Mouse (Mus musculus) left cerebral cortex, adult 2 months (tissue): ENCODE data around the gene Kirrel2. TPM values are rescaled to one million over a fixed set of nuclear protein-coding genes. Genes with fewer than 3 reads are reported as not detected.

Experiments
- DNase-seq, 2 experiments: peaks; one replicate each; pipeline ENCODE4 v3.0.0; 2021 to 2022; ENCODE audit warnings: low spot score in 2 of 2, mixed read lengths in 1 of 2; ENCODE audit errors: extremely low spot score in 1 of 2
- H3K27ac ChIP-seq: fragments of 200-600 bp; 2 replicates; pipeline ENCODE4 v1.8.1; 2022
- H3K4me3 ChIP-seq: fragments of 200-600 bp; 2 replicates; pipeline ENCODE4 v1.8.1; 2022
- CTCF ChIP-seq: fragments of 200-600 bp; IDR thresholded peaks from 2 replicates; pipeline ENCODE4 v1.8.1; 2022; ENCODE audit warnings: antibody characterized with exemption, mild to moderate bottlenecking, moderate library complexity
- intact Hi-C: fragments of 180-260 bp; cut with DNase I; formaldehyde crosslinking; loops from one replicate; pipeline ENCODE4 v1.15.1; 2025
- total RNA-seq, 2 experiments: library from RNA; stranded (reverse); gene quantifications; 2 replicates each; pipeline ENCODE4 v1.2.3; 2021

The Kirrel2 gene
- total RNA-seq, 2 experiments from 2014 or later, result 11.0 to 11.9 TPM

DNA sequence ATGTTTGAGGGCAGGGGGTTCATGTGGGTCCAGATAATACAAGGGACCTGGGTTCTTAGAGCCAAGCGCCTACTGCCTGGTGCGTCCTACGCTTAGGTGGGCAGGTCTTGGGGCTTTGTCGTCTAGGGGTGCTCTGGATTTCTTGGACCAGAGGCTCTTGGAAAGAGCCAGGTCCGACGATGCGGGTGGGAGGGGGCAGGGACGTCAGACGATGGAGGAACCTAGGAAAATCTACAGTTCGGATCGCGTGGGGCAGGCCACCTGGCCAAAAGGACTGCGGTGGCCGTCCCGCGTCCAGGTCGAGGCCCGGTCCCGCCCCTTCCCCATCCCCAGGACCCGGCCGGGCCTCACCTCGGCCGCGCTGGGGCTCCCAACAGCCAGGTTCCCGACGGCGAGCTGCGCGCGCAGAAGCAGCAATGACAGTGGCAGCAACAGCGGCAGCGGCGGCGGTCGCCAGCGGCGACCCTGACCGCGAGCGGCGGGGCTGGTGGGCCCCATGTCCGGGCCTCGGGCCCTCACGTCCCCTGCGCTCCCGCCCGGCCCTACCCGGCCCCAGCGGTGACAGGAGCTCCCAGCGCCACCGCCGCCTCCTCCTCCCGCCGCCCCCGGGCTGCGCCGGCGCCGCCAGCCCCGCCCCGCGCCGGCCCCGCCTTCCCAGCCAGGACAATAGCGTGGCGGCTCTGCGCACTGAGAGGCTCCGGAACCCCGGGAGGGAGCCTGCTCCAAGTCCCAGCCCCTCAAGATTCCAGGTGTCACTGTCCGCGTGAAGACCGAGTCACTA is 12.3 kb downstream of the Kirrel2 start, which contains the start of gene Aplp1:
Gene Aplp1, minus strand, starts transcription at position 565 of the 781 bp plus-strand sequence.
- Histone ChIP-seq H3K27ac (peak within 1 kb of the TSS; percentile 99), H3K4me3 (peak within 1 kb of the TSS; percentile 87)
- DNase-seq, result peak; percentile 89
- TF ChIP-seq CTCF, result no peak; the same call in none of the 2 replicates
- intact Hi-C loops, result loop anchor here (2.0 to 5.0 kb wide), 2 partner anchors 88 to 102 kb away; no protein-coding TSS in a partner anchor

GRCm38 (mm10) chr7:30444154-30444970 is 13.1 kb downstream of the Kirrel2 start:
- TF ChIP-seq CTCF, result no peak
- Histone ChIP-seq H3K4me3 (peak overlapping the region; percentile 87), H3K27ac (peak overlapping the region; percentile 99)
- peak; percentile 68 to 81 for DNase-seq
- intact Hi-C loops, result loop anchor here (2.0 to 5.0 kb wide), 2 partner anchors 88 to 103 kb away; no protein-coding TSS in a partner anchor

GRCm38 (mm10) chr7:30443696-30444095 is 13.8 kb downstream of the Kirrel2 start:
- Histone ChIP-seq H3K27ac (no peak overlapping the region; the same call in 1 of the 2 replicates), H3K4me3 (peak overlapping the region; percentile 87)
- no peak for TF ChIP-seq CTCF
- DNase-seq, result no peak
- intact Hi-C loops, result loop anchor here (2.0 to 5.0 kb wide), 2 partner anchors 89 to 104 kb away; no protein-coding TSS in a partner anchor

GRCm38 (mm10) chr7:30440697-30441096 is 16.8 kb downstream of the Kirrel2 start:
- DNase-seq, result peak; percentile 65
- H3K4me3 ChIP-seq, result no peak overlapping the region
- TF ChIP-seq CTCF, result peak; percentile 69
- no peak overlapping the region for H3K27ac ChIP-seq
- intact Hi-C loops, result loop anchor here (1.0 to 5.0 kb wide), 3 partner anchors 32 to 107 kb away; no protein-coding TSS in a partner anchor

DNA sequence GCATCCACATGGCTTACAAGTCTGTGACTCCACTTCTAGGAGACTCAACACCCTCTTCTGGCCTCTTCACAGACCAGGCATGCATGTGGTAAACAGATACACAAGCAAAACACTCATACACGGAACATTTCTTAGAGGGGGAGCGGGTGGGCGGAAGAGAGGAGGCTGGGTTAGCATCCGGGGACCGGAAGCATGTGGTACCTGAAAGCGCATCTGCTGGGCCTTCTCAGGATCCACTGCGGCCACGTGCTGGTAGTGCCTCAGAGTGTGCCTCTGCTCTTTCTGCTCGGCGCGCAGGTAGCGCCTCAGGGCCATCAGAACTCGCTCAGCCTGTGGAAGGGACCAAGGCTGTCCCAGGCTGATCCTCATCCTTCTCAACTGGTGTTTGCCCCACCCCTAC is 17.8 kb downstream of the Kirrel2 start:
- no peak for TF ChIP-seq CTCF
- intact Hi-C loops, result loop anchor here (1.0 to 10.0 kb wide), 4 partner anchors 33 to 255 kb away; partner anchors contain the start of gene Cox7a1
- no peak for DNase-seq
- no peak overlapping the region for H3K27ac ChIP-seq
- H3K4me3 ChIP-seq, result no peak overlapping the region

GRCm38 (mm10) chr7:30436879-30437278 is 20.6 kb downstream of the Kirrel2 start:
- no peak for TF ChIP-seq CTCF
- DNase-seq, result no peak
- Histone ChIP-seq H3K27ac (no peak overlapping the region), H3K4me3 (no peak overlapping the region)
- intact Hi-C loops, result loop anchor here (10.0 kb wide), 1 partner anchor 252 kb away; the partner anchor contains the start of gene Cox7a1

- Histone ChIP-seq H3K27ac (no peak overlapping the region), H3K4me3 (no peak overlapping the region)
- no peak for TF ChIP-seq CTCF
- DNase-seq, result no peak
- intact Hi-C loops, result loop anchor here (10.0 kb wide), 1 partner anchor 250 kb away; the partner anchor contains the start of gene Cox7a1
Observed at GRCm38 (mm10) chr7:30435156-30435555, 22.3 kb downstream of the Kirrel2 start.

GRCm38 (mm10) chr7:30434701-30435100 is 22.8 kb downstream of the Kirrel2 start:
- no peak overlapping the region for H3K27ac ChIP-seq
- TF ChIP-seq CTCF, result no peak
- intact Hi-C loops, result loop anchor here (10.0 kb wide), 1 partner anchor 250 kb away; the partner anchor contains the start of gene Cox7a1
- no peak overlapping the region for H3K4me3 ChIP-seq
- no peak for DNase-seq

GRCm38 (mm10) chr7:30434238-30434637 is 23.3 kb downstream of the Kirrel2 start:
- intact Hi-C loops, result loop anchor here (10.0 kb wide), 1 partner anchor 249 kb away; the partner anchor contains the start of gene Cox7a1
- H3K27ac ChIP-seq, result no peak overlapping the region
- no peak overlapping the region for H3K4me3 ChIP-seq
- TF ChIP-seq CTCF, result no peak
- no peak for DNase-seq

GRCm38 (mm10) chr7:30431793-30432192 is 25.7 kb downstream of the Kirrel2 start:
- H3K27ac ChIP-seq, result peak overlapping the region; percentile 76; the same call in 1 of the 2 replicates
- DNase-seq, result peak; percentile 84 to 85
- H3K4me3 ChIP-seq, result no peak overlapping the region
- peak; percentile 57 for TF ChIP-seq CTCF
- intact Hi-C loops, result loop anchor here (1.0 to 10.0 kb wide), 3 partner anchors 59 to 247 kb away; partner anchors contain the start of gene Cox7a1

GRCm38 (mm10) chr7:30430191-30430590 is 27.3 kb downstream of the Kirrel2 start:
- Histone ChIP-seq H3K4me3 (no peak overlapping the region), H3K27ac (no peak overlapping the region)
- no peak for TF ChIP-seq CTCF
- no peak for DNase-seq
- intact Hi-C loops, result loop anchor here (10.0 kb wide), 1 partner anchor 245 kb away; the partner anchor contains the start of gene Cox7a1
